Mouse (Mus musculus): ENCODE data around the gene Zfp366.
"Not testable (repeated sequence)": the region's sequence is repeated elsewhere in the genome, so short reads cannot be mapped to it uniquely, and the experiment has no call there.

Gene Zfp366

GRCm38 (mm10) chr13:99184155-99184886, at the start of gene Zfp366:
TSS of gene Zfp366 (plus strand) at chr13:99184823.
- DNase-seq (ENCODE audit: low spot score in 2 of 2), result no peak

- DNase-seq (ENCODE audit: low spot score in 2 of 2), result peak in 1 of 2 experiments; percentile 8
Observed at GRCm38 (mm10) chr13:99138351-99139255, 46.0 kb upstream of the Zfp366 start.

- DNase-seq (ENCODE audit: low spot score in 2 of 2), result no peak
Observed at GRCm38 (mm10) chr13:99146355-99146871, 38.2 kb upstream of the Zfp366 start.

GRCm38 (mm10) chr13:99147645-99148111, 36.9 kb upstream of the Zfp366 start:
- no peak for DNase-seq (ENCODE audit: low spot score in 2 of 2)

- DNase-seq (ENCODE audit: low spot score in 2 of 2), result no peak
Observed at GRCm38 (mm10) chr13:99149551-99150305, 34.9 kb upstream of the Zfp366 start.

GRCm38 (mm10) chr13:99150626-99151025, 34.0 kb upstream of the Zfp366 start:
- no peak for DNase-seq (ENCODE audit: low spot score in 2 of 2)

DNA sequence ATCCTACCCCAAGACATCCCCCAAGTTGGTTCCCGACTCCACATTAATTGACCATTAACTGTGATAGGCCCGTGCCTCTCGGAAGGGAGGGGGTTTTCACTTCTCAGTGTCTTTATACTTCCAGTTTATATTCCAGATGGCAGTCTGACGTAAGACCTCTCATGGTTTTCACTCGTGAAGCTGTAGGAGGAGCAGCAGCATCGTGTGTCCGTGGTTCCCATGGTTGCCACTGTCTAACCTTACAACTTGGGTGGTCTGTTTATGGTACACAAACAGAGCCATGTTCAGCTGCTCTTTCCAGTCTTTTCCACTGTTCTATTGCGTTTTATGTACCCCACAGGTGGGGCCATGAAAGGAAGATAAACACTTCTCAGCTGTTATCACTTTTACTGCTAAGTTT, 33.5 kb upstream of the Zfp366 start:
- DNase-seq (ENCODE audit: low spot score in 2 of 2), result no peak

GRCm38 (mm10) chr13:99152305-99152930, 32.2 kb upstream of the Zfp366 start:
- no peak for DNase-seq (ENCODE audit: low spot score in 2 of 2)

DNA sequence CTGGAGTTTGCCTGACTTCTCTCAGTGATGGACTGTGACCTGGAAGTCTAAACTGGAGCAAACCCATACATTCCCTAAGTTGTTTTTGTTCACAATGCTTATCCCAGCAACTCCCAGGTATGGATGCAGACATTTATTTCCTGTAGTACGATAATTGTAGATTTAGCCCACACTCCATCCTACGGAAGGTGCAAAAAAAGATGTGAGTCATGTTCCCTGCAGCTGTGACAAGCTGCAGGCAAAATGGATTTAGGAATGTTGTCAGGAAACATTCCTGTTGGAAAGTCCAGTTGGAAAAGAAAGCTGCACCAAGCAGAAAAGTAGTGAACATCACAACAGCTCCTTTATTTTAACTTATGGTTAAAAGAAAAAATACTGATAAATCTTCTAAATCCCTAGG, 26.9 kb upstream of the Zfp366 start:
- no peak for DNase-seq (ENCODE audit: low spot score in 2 of 2)

DNA sequence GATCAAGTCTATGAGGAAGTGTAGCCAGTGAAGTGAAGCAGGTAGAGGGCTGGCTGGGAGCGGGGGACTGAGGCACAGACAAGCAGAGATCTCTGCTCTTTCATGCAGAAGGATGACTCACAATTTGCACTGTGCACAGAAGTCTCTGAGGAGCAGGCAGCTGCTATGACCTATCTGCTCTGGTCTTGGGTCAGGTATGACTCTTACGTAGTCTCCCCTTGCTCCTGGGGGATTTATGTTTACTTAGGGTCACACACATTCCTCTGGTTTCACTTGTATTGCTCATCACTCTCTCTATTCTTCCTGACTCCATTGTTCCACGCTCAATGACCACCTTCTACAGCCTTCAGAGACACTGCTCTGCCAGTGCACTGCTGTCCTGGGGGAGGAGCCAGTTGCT, 25.9 kb upstream of the Zfp366 start:
- no peak for DNase-seq (ENCODE audit: low spot score in 2 of 2)

- no peak for DNase-seq (ENCODE audit: low spot score in 2 of 2)
Observed at GRCm38 (mm10) chr13:99163071-99163470, 21.6 kb upstream of the Zfp366 start.

GRCm38 (mm10) chr13:99163521-99164359, 20.9 kb upstream of the Zfp366 start:
- DNase-seq (ENCODE audit: low spot score in 2 of 2), result no peak

DNA sequence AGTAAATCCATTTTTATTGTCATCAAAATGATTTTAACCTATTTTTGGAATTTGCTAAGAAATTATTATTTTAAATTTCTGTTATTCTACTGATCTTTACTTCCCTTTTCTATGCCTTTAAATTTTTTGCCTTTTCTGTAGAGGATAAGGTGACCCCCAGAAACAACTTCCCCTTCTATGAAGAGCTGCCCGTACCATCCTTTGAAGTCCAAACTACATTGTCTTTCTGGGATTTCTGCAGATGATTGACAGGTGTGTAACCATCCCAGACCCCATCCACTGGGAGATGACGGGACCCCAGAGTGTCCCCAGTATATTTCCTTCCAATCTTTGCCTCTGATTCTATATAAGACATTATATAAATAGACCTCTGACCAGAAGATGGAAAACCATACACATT, 20.3 kb upstream of the Zfp366 start:
- no peak for DNase-seq (ENCODE audit: low spot score in 2 of 2)

DNA sequence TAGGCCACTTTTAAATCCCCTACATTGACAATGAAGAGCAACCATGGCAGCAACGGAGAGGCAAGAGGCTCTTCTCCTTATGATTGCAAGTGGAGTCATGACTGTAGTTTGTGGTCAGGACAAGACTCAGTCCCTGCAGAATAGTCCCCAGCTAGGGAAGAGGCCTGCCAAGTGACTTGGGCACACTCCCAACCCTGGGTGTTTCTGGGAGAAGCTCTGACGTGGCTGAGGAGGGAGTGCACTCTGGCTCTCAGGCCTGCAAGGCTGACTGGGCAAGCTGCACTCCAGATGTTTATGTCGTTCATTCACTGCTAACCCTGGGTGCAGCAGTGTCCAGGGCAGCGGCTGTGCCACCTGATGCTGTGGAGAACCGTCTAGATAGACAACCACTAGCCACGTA, 15.2 kb upstream of the Zfp366 start:
- no peak for DNase-seq (ENCODE audit: low spot score in 2 of 2)

DNA sequence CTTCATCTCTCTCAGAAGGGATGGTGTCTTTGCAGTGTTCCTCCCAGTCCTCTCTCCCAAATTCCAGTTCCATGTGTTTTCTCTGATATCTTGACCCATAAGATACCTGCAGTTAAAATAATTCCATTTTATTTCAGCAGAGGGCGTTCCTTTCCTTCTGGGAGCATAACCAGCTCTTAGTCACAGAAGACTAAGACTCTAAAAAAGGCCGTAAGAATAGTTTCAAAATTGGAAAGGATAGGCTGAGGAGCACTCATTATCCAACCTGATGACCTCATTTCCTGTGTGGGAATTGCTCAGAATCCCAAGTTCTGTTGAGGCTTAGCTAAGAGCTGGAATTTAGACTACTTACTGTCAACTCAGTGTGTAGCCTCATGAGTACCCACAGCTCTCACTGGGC, 14.3 kb upstream of the Zfp366 start:
- DNase-seq (ENCODE audit: low spot score in 2 of 2), result no peak

GRCm38 (mm10) chr13:99173849-99174248, 10.8 kb upstream of the Zfp366 start:
- DNase-seq (ENCODE audit: low spot score in 2 of 2), result no peak

- not testable (repeated sequence) for DNase-seq (ENCODE audit: low spot score in 2 of 2)
Observed at GRCm38 (mm10) chr13:99182828-99183227, 1.8 kb upstream of the Zfp366 start.

DNA sequence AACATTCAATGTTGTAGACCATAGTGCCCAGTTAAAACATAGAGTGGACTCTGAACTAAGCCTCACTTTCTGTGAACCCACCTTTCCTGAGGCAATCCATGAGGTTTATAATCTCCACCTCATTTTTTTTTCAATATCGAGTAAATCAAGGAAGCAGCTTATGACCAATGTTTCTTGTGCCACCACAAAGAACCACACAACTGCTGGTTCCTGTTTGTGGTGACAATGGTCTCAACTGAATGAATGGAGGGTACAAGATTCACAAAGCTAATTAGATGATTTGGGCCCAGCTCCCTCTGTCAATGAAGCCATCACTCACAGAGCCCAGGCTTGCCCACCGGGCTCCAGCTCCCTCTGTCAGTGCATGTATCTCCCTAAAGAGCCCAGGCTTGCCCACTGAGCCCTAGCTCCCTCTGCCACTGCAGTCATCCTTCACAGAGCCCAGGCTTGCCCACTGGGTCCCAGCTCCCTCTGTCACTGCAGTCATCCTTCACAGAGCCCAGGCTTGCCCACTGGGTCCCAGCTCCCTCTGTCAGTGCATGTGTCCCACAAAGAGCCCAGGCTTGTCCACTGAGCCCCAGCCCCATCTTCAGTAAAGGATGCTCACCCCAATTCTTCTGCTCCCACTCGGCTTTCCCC, 1.2 kb upstream of the Zfp366 start:
- DNase-seq (ENCODE audit: low spot score in 2 of 2), result no peak

- DNase-seq (ENCODE audit: low spot score in 2 of 2), result no peak
Observed at GRCm38 (mm10) chr13:99185573-99185972, 950 bp downstream of the Zfp366 start.
